Mouse (Mus musculus) heart, embryonic 13.5 days (tissue): ENCODE measurements around the gene D16Ertd472e. TPM values are rescaled to one million over a fixed set of nuclear protein-coding genes. Genes with fewer than 3 reads are reported as not detected.
A peak's percentile ranks its signal among the peaks of the same experiment; 100 is the strongest.

Experiments used
- ATAC-seq: fragments of 200-750 bp; cut with Nextera tagmentation; 2 replicates; pipeline ENCODE4 v1.8.0; 2017; ENCODE audit warnings: moderate TSS enrichment; ENCODE audit not compliant: insufficient number of reproducible peaks, low FRiP score, low TSS enrichment; ENCODE audit errors: extremely low read depth
- H3K27ac ChIP-seq: fragments of 300-500 bp; sonication (generic); replicated peaks from 2 replicates; pipeline ENCODE4 v1.5.1; 2015; ENCODE audit warnings: moderate library complexity, mild to moderate bottlenecking, inconsistent platforms
- H3K27me3 ChIP-seq: fragments of 300-500 bp; sonication (generic); replicated peaks from 2 replicates; pipeline ENCODE4 v1.6.1; 2015; ENCODE audit warnings: mild to moderate bottlenecking, inconsistent platforms
- H3K36me3 ChIP-seq: fragments of 300-500 bp; sonication (generic); 2 replicates; pipeline ENCODE4 v1.6.1; 2015; ENCODE audit warnings: mild to moderate bottlenecking, inconsistent platforms
- H3K4me1 ChIP-seq: fragments of 300-500 bp; sonication (generic); 2 replicates; pipeline ENCODE4 v1.6.1; 2015; ENCODE audit warnings: inconsistent platforms
- H3K4me2 ChIP-seq: fragments of 300-500 bp; sonication (generic); 2 replicates; pipeline ENCODE4 v1.6.1; 2015; ENCODE audit warnings: inconsistent platforms, mild to moderate bottlenecking, moderate library complexity
- H3K4me3 ChIP-seq: fragments of 300-500 bp; sonication (generic); 2 replicates; pipeline ENCODE4 v1.5.1; 2015; ENCODE audit warnings: moderate library complexity, mild to moderate bottlenecking, inconsistent platforms
- H3K9ac ChIP-seq: fragments of 300-500 bp; sonication (generic); 2 replicates; pipeline ENCODE4 v1.6.1; 2015; ENCODE audit warnings: inconsistent platforms, mild to moderate bottlenecking, moderate library complexity
- H3K9me3 ChIP-seq: fragments of 300-500 bp; sonication (generic); 2 replicates; pipeline ENCODE4 v1.6.1; 2016; ENCODE audit warnings: inconsistent platforms
- WGBS: fragments of 180-500 bp; shearing (Covaris S2); methylation state at CpG from one replicate; pipeline ENCODE4 v1.1.7; 2015; ENCODE audit warnings: mixed read lengths; 5-methylcytosine and 5-hydroxymethylcytosine counted together
- polyA plus RNA-seq: library from polyadenylated mRNA; unstranded; fragments of >200 nt; fragmentation: Nextera tagmentation; extraction: Ambion mirVana; gene quantifications from 2 replicates; pipeline ENCODE4 v1.2.1, GENCODE M21; 2015

The D16Ertd472e gene
- polyA plus RNA-seq, 1 experiment from 2014 or later, result 7.5 TPM

- peak overlapping the region; percentile 69; the same call in 1 of the 2 replicates for H3K27ac ChIP-seq
- H3K9me3 ChIP-seq, result no peaks in the 10 kb centered on the region
- H3K36me3 ChIP-seq, result peaks cover 23% of the 10 kb centered on the region
- no peak for ATAC-seq
- peak overlapping the region; percentile 41; the same call in 1 of the 2 replicates for H3K4me2 ChIP-seq
- H3K4me3 ChIP-seq, result no peak overlapping the region
- peaks cover 16% of the 10 kb centered on the region for H3K4me1 ChIP-seq
- no peaks in the 10 kb centered on the region for H3K27me3 ChIP-seq
- 77% methylated on average over 13 of the region's 13 CpGs for WGBS
- no peak overlapping the region for H3K9ac ChIP-seq
Observed at GRCm38 (mm10) chr16:78564110-78564821, 12.2 kb downstream of the D16Ertd472e start.

GRCm38 (mm10) chr16:78563093-78563971 is 13.2 kb downstream of the D16Ertd472e start:
- 63% methylated on average over 15 of the region's 15 CpGs for WGBS
- H3K4me2 ChIP-seq, result peak overlapping the region; percentile 41; the same call in 1 of the 2 replicates
- peaks cover 19% of the 10 kb centered on the region for H3K4me1 ChIP-seq
- H3K9me3 ChIP-seq, result no peaks in the 10 kb centered on the region
- H3K27me3 ChIP-seq, result no peaks in the 10 kb centered on the region
- H3K9ac ChIP-seq, result no peak overlapping the region
- peak overlapping the region; percentile 69 for H3K27ac ChIP-seq
- no peak overlapping the region for H3K4me3 ChIP-seq
- no peak; the same call in 1 of the 2 replicates for ATAC-seq
- H3K36me3 ChIP-seq, result peaks cover 23% of the 10 kb centered on the region

- no peak for ATAC-seq
- Histone ChIP-seq H3K27ac (no peak overlapping the region), H3K4me3 (no peak overlapping the region), H3K4me1 (peaks cover 19% of the 10 kb centered on the region), H3K9ac (no peak overlapping the region), H3K9me3 (peaks cover 2% of the 10 kb centered on the region; the same call in 1 of the 2 replicates), H3K27me3 (no peaks in the 10 kb centered on the region), H3K4me2 (no peak overlapping the region), H3K36me3 (peaks cover 28% of the 10 kb centered on the region)
- WGBS, result 74% methylated on average over 5 of the region's 5 CpGs
Observed at GRCm38 (mm10) chr16:78560627-78561026, 15.9 kb downstream of the D16Ertd472e start.

- 83% methylated on average over 15 of the region's 15 CpGs for WGBS
- H3K4me2 ChIP-seq, result no peak overlapping the region
- peaks cover 25% of the 10 kb centered on the region for H3K36me3 ChIP-seq
- H3K4me3 ChIP-seq, result no peak overlapping the region
- H3K4me1 ChIP-seq, result peaks cover 19% of the 10 kb centered on the region
- H3K9me3 ChIP-seq, result peaks cover 2% of the 10 kb centered on the region; the same call in 1 of the 2 replicates
- no peaks in the 10 kb centered on the region for H3K27me3 ChIP-seq
- no peak overlapping the region for H3K9ac ChIP-seq
- no peak overlapping the region for H3K27ac ChIP-seq
- ATAC-seq, result no peak
Observed at GRCm38 (mm10) chr16:78560063-78560462, 16.4 kb downstream of the D16Ertd472e start.

- WGBS, result 87% methylated on average over 4 of the region's 4 CpGs
- Histone ChIP-seq H3K9ac (no peak overlapping the region), H3K4me1 (peaks cover 6% of the 10 kb centered on the region), H3K4me2 (no peak overlapping the region), H3K27ac (no peak overlapping the region), H3K4me3 (no peak overlapping the region), H3K27me3 (no peaks in the 10 kb centered on the region), H3K9me3 (peaks cover 2% of the 10 kb centered on the region; the same call in 1 of the 2 replicates), H3K36me3 (peaks cover 24% of the 10 kb centered on the region)
- ATAC-seq, result no peak
Observed at GRCm38 (mm10) chr16:78557573-78557972, 18.9 kb downstream of the D16Ertd472e start.

GRCm38 (mm10) chr16:78554911-78555648 is 21.4 kb downstream of the D16Ertd472e start:
- H3K9me3 ChIP-seq, result peaks cover 2% of the 10 kb centered on the region; the same call in 1 of the 2 replicates

GRCm38 (mm10) chr16:78547367-78547766 is 29.1 kb downstream of the D16Ertd472e start:
- Histone ChIP-seq H3K9me3 (no peaks in the 10 kb centered on the region), H3K4me1 (no peaks in the 10 kb centered on the region), H3K4me3 (no peak overlapping the region), H3K27ac (no peak overlapping the region), H3K36me3 (peaks cover 41% of the 10 kb centered on the region), H3K27me3 (no peaks in the 10 kb centered on the region), H3K9ac (no peak overlapping the region), H3K4me2 (no peak overlapping the region)
- 90% methylated on average over 10 of the region's 10 CpGs for WGBS
- no peak for ATAC-seq

More at GRCm38 (mm10) chr16:78554911-78555648, 21.4 kb downstream of the D16Ertd472e start:
- Histone ChIP-seq H3K27ac (no peak overlapping the region), H3K4me1 (peaks cover 6% of the 10 kb centered on the region), H3K36me3 (peaks cover 10% of the 10 kb centered on the region), H3K9ac (no peak overlapping the region), H3K4me3 (no peak overlapping the region), H3K4me2 (no peak overlapping the region), H3K27me3 (no peaks in the 10 kb centered on the region)
- no peak for ATAC-seq
- 80% methylated on average over 10 of the region's 10 CpGs for WGBS

GRCm38 (mm10) chr16:78546529-78546928 is 30.0 kb downstream of the D16Ertd472e start:
- no peaks in the 10 kb centered on the region for H3K9me3 ChIP-seq
- ATAC-seq, result no peak
- no peak overlapping the region for H3K4me2 ChIP-seq
- H3K27me3 ChIP-seq, result no peaks in the 10 kb centered on the region
- WGBS, result 78% methylated on average over 6 of the region's 6 CpGs
- no peak overlapping the region for H3K4me3 ChIP-seq
- no peaks in the 10 kb centered on the region for H3K4me1 ChIP-seq
- no peak overlapping the region for H3K27ac ChIP-seq
- no peak overlapping the region for H3K9ac ChIP-seq
- H3K36me3 ChIP-seq, result peaks cover 45% of the 10 kb centered on the region

- Histone ChIP-seq H3K36me3 (peaks cover 21% of the 10 kb centered on the region), H3K4me3 (no peak overlapping the region), H3K9ac (no peak overlapping the region), H3K4me2 (no peak overlapping the region), H3K27me3 (no peaks in the 10 kb centered on the region), H3K9me3 (no peaks in the 10 kb centered on the region), H3K27ac (no peak overlapping the region), H3K4me1 (no peaks in the 10 kb centered on the region)
- ATAC-seq, result no peak
- WGBS, result 78% methylated on average over 16 of the region's 16 CpGs
Observed at GRCm38 (mm10) chr16:78540376-78541246, 35.9 kb downstream of the D16Ertd472e start.

- peaks cover 9% of the 10 kb centered on the region for H3K36me3 ChIP-seq
- no peak for ATAC-seq
- 78% methylated on average over 8 of the region's 8 CpGs for WGBS
- H3K27me3 ChIP-seq, result no peaks in the 10 kb centered on the region
- H3K9me3 ChIP-seq, result no peaks in the 10 kb centered on the region
- H3K27ac ChIP-seq, result no peak overlapping the region
- no peak overlapping the region for H3K9ac ChIP-seq
- H3K4me2 ChIP-seq, result no peak overlapping the region
- no peak overlapping the region for H3K4me3 ChIP-seq
- no peaks in the 10 kb centered on the region for H3K4me1 ChIP-seq
Observed at GRCm38 (mm10) chr16:78537798-78538422, 38.6 kb downstream of the D16Ertd472e start.
